Mouse (Mus musculus): ENCODE measurements at regions not wholly inside any gene's neighbourhood (a gene's known extent, or its start where the extent isn't known, plus 50 kb on each side); places are given as distances from the start of the nearest gene placed in this dataset.

DNA sequence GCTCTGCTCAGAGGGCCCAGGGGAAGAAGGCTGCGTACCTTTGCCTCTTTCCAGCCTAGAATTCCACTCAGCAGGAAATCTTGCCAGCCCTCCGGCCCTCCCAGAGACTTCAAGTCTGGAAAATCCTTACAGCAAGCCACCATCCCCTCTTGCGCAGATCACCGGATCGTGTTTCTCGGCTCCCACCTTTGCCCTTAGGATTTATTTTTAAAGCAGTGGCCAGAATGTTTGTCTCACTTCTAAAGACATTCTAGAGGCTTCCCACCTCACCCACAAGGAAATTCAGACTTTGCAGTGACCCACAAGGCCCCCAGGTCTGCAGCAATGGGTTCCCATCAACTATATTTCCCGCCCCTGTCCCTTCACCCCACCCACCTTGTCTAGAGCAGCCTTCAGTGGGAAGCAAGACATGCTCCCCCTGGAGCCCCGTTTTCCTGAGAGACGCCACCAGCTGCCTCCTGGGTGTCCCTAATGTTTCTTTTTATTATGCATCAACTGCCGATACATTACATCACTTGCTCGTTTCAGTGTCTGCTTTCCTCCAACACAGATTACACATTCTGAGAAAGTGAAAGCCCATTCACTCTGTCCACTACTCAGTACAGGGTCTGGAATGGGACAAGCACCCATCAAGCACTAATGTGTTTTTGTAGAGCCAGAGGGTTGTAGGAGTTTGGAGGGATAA, 65.0 kb upstream of the Klf3 start:
- H3K4me3 ChIP-seq (ENCODE audit: insufficient read depth, poor library complexity, severe bottlenecking) = no peak overlapping the region

DNA sequence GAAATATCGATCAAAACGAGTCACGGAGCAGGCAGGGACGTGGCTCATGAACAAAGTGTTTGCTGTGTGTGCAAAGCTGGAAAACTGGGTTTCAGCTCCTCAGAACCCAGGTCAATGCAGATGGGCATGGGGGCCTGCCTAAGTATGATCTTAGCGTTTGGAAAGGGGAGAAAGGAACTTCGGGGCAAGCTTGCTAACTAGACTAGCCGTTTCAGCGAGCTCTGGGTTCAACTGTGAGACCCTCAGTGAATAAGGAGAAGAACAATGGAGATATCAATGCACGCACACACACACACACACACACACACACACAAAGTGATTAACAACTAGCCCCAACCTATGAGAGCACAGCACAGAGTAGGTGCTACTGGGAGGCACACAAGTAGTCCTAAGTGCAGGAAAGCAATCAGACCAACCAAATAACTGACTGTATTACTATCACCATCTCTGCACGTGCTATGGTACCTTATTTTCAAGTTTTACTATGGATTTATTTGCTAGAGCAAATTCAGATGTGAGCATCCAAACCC, 64.3 kb upstream of the Klf3 start:
- Histone ChIP-seq H3ac (ENCODE audit: control insufficient read depth, insufficient read length, low read depth) (no peak overlapping the region), H3K79me3 (ENCODE audit: low read depth) (no peaks in the 10 kb centered on the region), H3K36me3 (ENCODE audit: control insufficient read depth, insufficient read depth) (no peaks in the 10 kb centered on the region), H3K4me3 (ENCODE audit: insufficient read depth, poor library complexity, severe bottlenecking) (no peak overlapping the region), H3K79me2 (ENCODE audit: control insufficient read depth, insufficient read depth) (no peaks in the 10 kb centered on the region), H3K27me3 (ENCODE audit: control insufficient read depth, insufficient read depth, insufficient read length) (no peaks in the 10 kb centered on the region)
- no peak for TF ChIP-seq FOSL1 (IDR thresholded peaks at IDR 0.05; ENCODE audit: insufficient read depth, low read length, poor library complexity, severe bottlenecking)
- no peak for TF ChIP-seq MYOD1 (IDR thresholded peaks at IDR 0.05; ENCODE audit: control insufficient read depth, insufficient read length, low read depth)
- no peak for TF ChIP-seq MAX (IDR thresholded peaks at IDR 0.05)
- TF ChIP-seq USF1 (IDR thresholded peaks at IDR 0.05; ENCODE audit: low read depth) = no peak
- TF ChIP-seq MYOG (IDR thresholded peaks at IDR 0.05; ENCODE audit: control insufficient read depth, extremely low read depth, insufficient read length) = no peak

More for the DNA sequence above, 65.0 kb upstream of the Klf3 start:
- H3ac ChIP-seq (ENCODE audit: control insufficient read depth, insufficient read length, low read depth) = no peak overlapping the region
- H3K79me3 ChIP-seq (ENCODE audit: low read depth) = no peaks in the 10 kb centered on the region
- no peaks in the 10 kb centered on the region for H3K79me2 ChIP-seq (ENCODE audit: control insufficient read depth, insufficient read depth)
- H3K36me3 ChIP-seq (ENCODE audit: control insufficient read depth, insufficient read depth) = no peaks in the 10 kb centered on the region
- no peaks in the 10 kb centered on the region for H3K27me3 ChIP-seq (ENCODE audit: control insufficient read depth, insufficient read depth, insufficient read length)
- no peak for TF ChIP-seq CTCF (IDR thresholded peaks at IDR 0.05; ENCODE audit: control insufficient read depth, insufficient read depth, insufficient read length)
- TF ChIP-seq FOSL1 (IDR thresholded peaks at IDR 0.05; ENCODE audit: insufficient read depth, low read length, poor library complexity, severe bottlenecking) = no peak
- TF ChIP-seq USF1 (IDR thresholded peaks at IDR 0.05; ENCODE audit: low read depth) = no peak
- TF ChIP-seq MYOD1 (IDR thresholded peaks at IDR 0.05; ENCODE audit: control insufficient read depth, insufficient read length, low read depth) = no peak
- no peak for TF ChIP-seq CEBPB (IDR thresholded peaks at IDR 0.05; ENCODE audit: low read depth)
- no peak for TF ChIP-seq MAX (IDR thresholded peaks at IDR 0.05)
- TF ChIP-seq MYOG (IDR thresholded peaks at IDR 0.05; ENCODE audit: control insufficient read depth, extremely low read depth, insufficient read length) = no peak

DNA sequence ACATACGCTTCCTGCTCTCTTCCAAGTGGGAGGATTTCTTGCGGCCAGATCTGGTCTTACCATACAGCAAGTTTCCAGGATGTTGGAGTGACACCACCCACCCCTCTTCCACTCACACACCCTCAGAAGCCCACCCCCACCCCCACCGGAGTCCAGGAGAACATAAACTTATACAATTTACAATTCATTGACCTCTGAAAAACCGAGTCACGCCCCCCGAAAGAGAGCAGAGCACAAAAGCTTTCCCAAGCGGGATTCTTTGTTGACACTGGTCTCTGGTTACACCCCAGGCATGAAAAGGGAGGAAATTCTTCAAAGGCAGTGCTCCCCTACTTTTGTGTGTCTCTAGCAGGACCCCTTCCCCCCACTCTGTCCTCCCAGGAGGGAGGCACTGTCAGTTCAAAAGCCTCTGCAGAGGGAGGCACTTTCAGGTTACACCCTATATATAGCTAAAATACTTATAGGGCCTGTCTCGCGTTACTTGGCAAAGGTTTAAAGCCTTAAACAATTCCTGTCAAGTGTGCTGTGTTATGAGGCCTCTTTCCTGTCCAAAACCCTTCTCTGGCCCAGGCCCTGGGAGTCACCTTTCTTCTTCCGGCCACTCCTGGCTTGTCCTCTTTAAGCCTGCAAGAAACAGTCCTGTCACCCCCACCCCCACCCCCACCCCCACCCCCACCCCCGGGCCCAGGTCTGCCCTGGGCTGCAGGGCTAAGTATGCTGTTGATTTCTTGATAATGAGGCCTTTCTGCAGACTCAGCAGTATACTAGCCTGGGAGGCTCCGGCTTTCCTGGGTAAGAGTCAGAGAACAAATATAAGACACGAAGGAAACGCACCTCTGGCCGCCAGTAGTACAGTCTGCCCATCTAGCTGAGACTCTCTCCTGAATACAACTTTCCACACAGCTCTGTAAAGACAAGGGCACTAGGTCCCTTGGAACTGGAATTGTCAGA, 63.6 kb upstream of the Klf3 start:
- H3ac ChIP-seq (ENCODE audit: control insufficient read depth, insufficient read length, low read depth) = no peak overlapping the region
- H3K79me2 ChIP-seq (ENCODE audit: control insufficient read depth, insufficient read depth) = no peaks in the 10 kb centered on the region
- TF ChIP-seq MYOD1 (IDR thresholded peaks at IDR 0.05; ENCODE audit: control insufficient read depth, insufficient read length, low read depth) (no peak), CTCF (IDR thresholded peaks at IDR 0.05; ENCODE audit: control insufficient read depth, insufficient read depth, insufficient read length) (no peak), USF1 (IDR thresholded peaks at IDR 0.05; ENCODE audit: low read depth) (no peak), MAX (IDR thresholded peaks at IDR 0.05) (no peak), FOSL1 (IDR thresholded peaks at IDR 0.05; ENCODE audit: insufficient read depth, low read length, poor library complexity, severe bottlenecking) (no peak), MYOG (IDR thresholded peaks at IDR 0.05; ENCODE audit: control insufficient read depth, extremely low read depth, insufficient read length) (no peak)
- no peaks in the 10 kb centered on the region for H3K36me3 ChIP-seq (ENCODE audit: control insufficient read depth, insufficient read depth)
- no peaks in the 10 kb centered on the region for H3K79me3 ChIP-seq (ENCODE audit: low read depth)
- no peak overlapping the region for H3K4me3 ChIP-seq (ENCODE audit: insufficient read depth, poor library complexity, severe bottlenecking)
- no peaks in the 10 kb centered on the region for H3K27me3 ChIP-seq (ENCODE audit: control insufficient read depth, insufficient read depth, insufficient read length)

DNA sequence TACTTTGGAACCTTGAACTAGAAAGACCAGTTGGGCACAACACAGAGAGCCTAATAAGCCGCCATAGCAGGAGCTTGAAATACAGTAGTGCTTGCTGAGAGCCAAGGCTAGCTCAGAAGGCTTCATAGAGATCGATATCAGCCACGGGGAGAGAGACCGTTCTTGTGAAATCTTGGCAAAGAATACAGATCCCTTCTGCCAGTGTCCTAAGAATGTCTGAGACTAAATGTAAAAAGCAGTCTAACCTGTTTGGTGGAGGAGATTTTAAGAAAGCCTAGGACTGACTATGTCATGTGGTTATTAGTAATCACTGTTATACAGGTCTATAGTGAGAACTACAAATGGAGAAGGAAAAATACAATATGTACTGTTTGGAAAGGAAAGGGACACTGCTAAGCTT, 59.1 kb upstream of the Klf3 start:
- Histone ChIP-seq H3K79me3 (ENCODE audit: low read depth) (no peaks in the 10 kb centered on the region), H3K4me3 (ENCODE audit: insufficient read depth, poor library complexity, severe bottlenecking) (no peak overlapping the region), H3K36me3 (ENCODE audit: control insufficient read depth, insufficient read depth) (no peaks in the 10 kb centered on the region), H3K27me3 (ENCODE audit: control insufficient read depth, insufficient read depth, insufficient read length) (no peaks in the 10 kb centered on the region), H3K79me2 (ENCODE audit: control insufficient read depth, insufficient read depth) (no peaks in the 10 kb centered on the region), H3ac (ENCODE audit: control insufficient read depth, insufficient read length, low read depth) (no peak overlapping the region)
- TF ChIP-seq USF1 (IDR thresholded peaks at IDR 0.05; ENCODE audit: low read depth) (no peak), CTCF (IDR thresholded peaks at IDR 0.05; ENCODE audit: control insufficient read depth, insufficient read depth, insufficient read length) (no peak), MAX (IDR thresholded peaks at IDR 0.05) (no peak), CEBPB (IDR thresholded peaks at IDR 0.05; ENCODE audit: low read depth) (no peak), FOSL1 (IDR thresholded peaks at IDR 0.05; ENCODE audit: insufficient read depth, low read length, poor library complexity, severe bottlenecking) (no peak), MYOD1 (IDR thresholded peaks at IDR 0.05; ENCODE audit: control insufficient read depth, insufficient read length, low read depth) (no peak), MYOG (IDR thresholded peaks at IDR 0.05; ENCODE audit: control insufficient read depth, extremely low read depth, insufficient read length) (no peak)

DNA sequence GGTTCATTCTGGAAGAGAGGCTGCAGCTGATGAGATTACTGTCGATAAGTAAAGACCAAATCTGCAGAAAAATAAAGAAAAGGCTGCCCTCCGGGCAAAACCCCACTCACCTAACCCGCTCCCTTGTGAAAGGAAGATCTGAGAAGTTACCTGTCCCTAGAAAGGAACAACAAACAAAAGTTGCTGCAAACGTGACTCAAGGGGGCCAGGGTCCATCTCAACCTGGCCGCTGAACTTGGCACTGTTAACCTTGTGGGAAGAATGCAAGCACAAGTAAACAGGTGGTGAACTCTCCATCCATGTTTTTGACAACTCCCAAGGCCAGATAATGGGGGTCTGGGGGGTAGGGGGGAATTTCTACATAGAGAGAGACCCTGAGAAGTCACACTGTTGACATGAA, 58.7 kb upstream of the Klf3 start:
- Histone ChIP-seq H3K79me3 (ENCODE audit: low read depth) (no peaks in the 10 kb centered on the region), H3K36me3 (ENCODE audit: control insufficient read depth, insufficient read depth) (no peaks in the 10 kb centered on the region), H3ac (ENCODE audit: control insufficient read depth, insufficient read length, low read depth) (no peak overlapping the region), H3K79me2 (ENCODE audit: control insufficient read depth, insufficient read depth) (no peaks in the 10 kb centered on the region), H3K4me3 (ENCODE audit: insufficient read depth, poor library complexity, severe bottlenecking) (no peak overlapping the region), H3K27me3 (ENCODE audit: control insufficient read depth, insufficient read depth, insufficient read length) (no peaks in the 10 kb centered on the region)
- no peak for TF ChIP-seq USF1 (IDR thresholded peaks at IDR 0.05; ENCODE audit: low read depth)
- TF ChIP-seq FOSL1 (IDR thresholded peaks at IDR 0.05; ENCODE audit: insufficient read depth, low read length, poor library complexity, severe bottlenecking) = no peak
- TF ChIP-seq CEBPB (IDR thresholded peaks at IDR 0.05; ENCODE audit: low read depth) = no peak
- TF ChIP-seq MYOG (IDR thresholded peaks at IDR 0.05; ENCODE audit: control insufficient read depth, extremely low read depth, insufficient read length) = no peak
- no peak for TF ChIP-seq MYOD1 (IDR thresholded peaks at IDR 0.05; ENCODE audit: control insufficient read depth, insufficient read length, low read depth)
